Mouse (Mus musculus) right cerebral cortex, adult 2 months (tissue): ENCODE data around the gene Atraid.

ENCODE experiments used
- DNase-seq, 2 experiments: peaks; one replicate each; pipeline ENCODE4 v3.0.0; 2021 to 2022; ENCODE audit warnings: low spot score in 2 of 2

The Atraid gene

DNA sequence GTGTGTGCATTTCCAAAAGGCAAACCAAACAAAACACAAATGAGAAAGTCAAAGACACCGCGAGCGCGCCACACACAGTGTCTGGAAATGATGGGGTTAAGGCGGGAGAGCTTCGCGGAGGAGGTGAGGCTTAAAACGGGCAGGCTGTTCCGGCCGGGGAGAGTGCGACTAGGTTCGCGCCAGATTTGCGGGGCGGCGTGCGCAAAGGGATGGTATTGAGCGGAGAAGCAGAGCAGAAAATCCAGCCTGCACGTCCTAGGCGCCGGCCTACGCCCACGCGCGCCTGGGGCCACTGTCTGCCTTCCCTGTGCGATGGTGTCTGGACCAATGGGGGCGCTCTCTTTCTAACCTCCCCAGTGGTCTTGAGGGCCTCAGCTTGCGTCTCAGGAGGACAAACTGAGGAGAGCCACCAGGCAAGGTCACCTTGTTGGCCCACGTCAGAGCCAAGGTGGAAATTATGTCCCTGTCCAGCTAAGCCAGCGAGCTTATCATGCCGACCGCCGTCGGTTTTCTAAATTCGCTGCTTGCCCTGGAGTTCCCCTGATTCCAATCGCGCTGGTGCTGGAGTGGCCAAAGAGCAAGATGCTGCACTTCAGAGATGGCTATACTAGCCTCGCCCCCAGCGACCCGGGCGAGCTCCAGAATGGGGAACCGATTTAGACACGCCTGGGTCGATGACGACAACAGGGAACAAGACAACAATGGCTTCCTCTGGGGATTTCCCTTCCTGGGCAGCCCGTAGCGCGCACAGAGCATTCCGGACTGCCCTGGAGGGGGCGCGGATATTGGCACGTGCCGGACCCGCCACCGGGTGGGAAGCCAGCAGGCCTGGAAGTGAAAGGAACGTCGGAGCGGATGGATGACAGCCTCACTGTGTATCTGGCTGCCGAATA is 46.9 kb downstream of the Atraid start:
- DNase-seq = peak; percentile 65 to 69

- DNase-seq = no peak
These were observed 47.8 kb downstream of the Atraid start for GRCm38 (mm10) chr5:31095711-31096480.
